Mouse (Mus musculus) small intestine, adult 2 months (tissue): ENCODE data around the gene Il2rb. TPM values are rescaled to one million over a fixed set of nuclear protein-coding genes. Genes with fewer than 3 reads are reported as not detected.

Experiments
- H3K27ac ChIP-seq: fragments of 200-500 bp; 2 replicates; pipeline ENCODE4 v1.5.1; 2012; ENCODE audit warnings: low read depth, low read length, control low read depth, inconsistent platforms; ENCODE audit not compliant: insufficient read depth
- H3K27me3 ChIP-seq: fragments of 200-500 bp; 2 replicates; pipeline ENCODE4 v1.6.1; 2012; ENCODE audit warnings: mild to moderate bottlenecking, moderate library complexity, low read length, inconsistent platforms; ENCODE audit not compliant: control insufficient read depth, insufficient read depth
- H3K36me3 ChIP-seq: fragments of 200-500 bp; 2 replicates; pipeline ENCODE4 v1.6.1; 2012; ENCODE audit warnings: mild to moderate bottlenecking, low read length, control low read depth, inconsistent platforms; ENCODE audit not compliant: control insufficient read depth, insufficient read depth
- H3K4me1 ChIP-seq: fragments of 200-500 bp; 2 replicates; pipeline ENCODE4 v1.6.1; 2012; ENCODE audit warnings: low read length, inconsistent platforms, mixed read lengths; ENCODE audit not compliant: control insufficient read depth, insufficient read depth, insufficient read length
- H3K4me3 ChIP-seq: fragments of 200-500 bp; 2 replicates; pipeline ENCODE4 v1.5.1; 2012; ENCODE audit warnings: low read depth, mild to moderate bottlenecking, control low read depth, inconsistent platforms, low read length, moderate library complexity
- CTCF ChIP-seq: fragments of 200-500 bp; IDR thresholded peaks from 2 replicates; pipeline ENCODE4 v1.5.1; 2012; ENCODE audit warnings: low read depth, mild to moderate bottlenecking, control low read depth, inconsistent platforms, low read length, moderate library complexity, mixed read lengths; ENCODE audit not compliant: insufficient replicate concordance, insufficient read length; ENCODE audit errors: extremely low read depth
- POLR2A ChIP-seq: fragments of 200-500 bp; IDR thresholded peaks from 2 replicates; pipeline ENCODE4 v1.6.1; 2012; ENCODE audit warnings: low read depth, mild to moderate bottlenecking, control low read depth, inconsistent platforms, low read length, moderate library complexity
- WGBS: fragments of 180-500 bp; shearing (Covaris S2); methylation state at CpG from one replicate; pipeline ENCODE4 v1.1.7; 2018; 5-methylcytosine and 5-hydroxymethylcytosine counted together
- polyA plus RNA-seq: library from polyadenylated mRNA; depleted of rRNA; stranded (reverse); fragments of >200 nt; gene quantifications from 2 replicates; pipeline ENCODE4 v1.2.3, GENCODE M21; 2012

The Il2rb gene
- polyA plus RNA-seq, 1 experiment, result 11.8 TPM

DNA sequence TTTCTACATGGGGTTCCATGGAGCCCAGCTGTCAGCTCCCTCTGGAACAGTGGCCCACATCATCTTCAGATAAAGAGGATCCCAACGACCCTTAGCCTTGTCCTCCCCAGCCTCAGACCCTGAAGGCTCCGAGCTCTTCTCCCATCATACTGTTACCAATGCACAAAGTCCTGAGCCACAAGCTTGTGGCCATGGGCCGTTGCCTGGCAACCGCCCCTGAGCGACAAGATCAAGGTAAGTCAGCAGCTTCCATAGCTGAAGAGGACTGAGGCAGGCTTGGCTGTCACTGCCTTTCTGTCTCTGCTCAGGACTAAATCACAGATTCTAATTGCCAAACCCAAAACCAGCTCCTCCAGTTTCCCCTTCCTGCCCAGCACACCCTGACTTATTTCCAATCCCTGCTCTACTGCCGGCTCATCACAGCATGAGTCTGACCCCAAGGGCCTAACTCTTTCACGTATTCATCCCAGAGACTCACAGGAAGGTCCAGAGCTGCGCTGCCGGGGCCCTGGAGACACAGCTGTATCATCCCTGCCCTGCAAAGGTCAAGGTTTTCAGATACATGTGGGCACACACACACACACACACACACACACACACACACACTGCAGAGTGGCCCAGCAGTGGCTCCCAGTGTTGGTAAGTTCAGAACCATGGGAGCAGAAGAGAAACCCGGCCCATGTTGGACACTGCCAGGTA, 40.8 kb upstream of the Il2rb start:
- H3K4me1 ChIP-seq, result peaks cover 29% of the 10 kb centered on the region
- TF ChIP-seq CTCF (no peak), POLR2A (no peak)
- 76% methylated on average over 10 of the region's 10 CpGs for WGBS
- H3K27ac ChIP-seq, result no peak overlapping the region
- no peak overlapping the region for H3K4me3 ChIP-seq
- no peaks in the 10 kb centered on the region for H3K36me3 ChIP-seq
- no peaks in the 10 kb centered on the region for H3K27me3 ChIP-seq

DNA sequence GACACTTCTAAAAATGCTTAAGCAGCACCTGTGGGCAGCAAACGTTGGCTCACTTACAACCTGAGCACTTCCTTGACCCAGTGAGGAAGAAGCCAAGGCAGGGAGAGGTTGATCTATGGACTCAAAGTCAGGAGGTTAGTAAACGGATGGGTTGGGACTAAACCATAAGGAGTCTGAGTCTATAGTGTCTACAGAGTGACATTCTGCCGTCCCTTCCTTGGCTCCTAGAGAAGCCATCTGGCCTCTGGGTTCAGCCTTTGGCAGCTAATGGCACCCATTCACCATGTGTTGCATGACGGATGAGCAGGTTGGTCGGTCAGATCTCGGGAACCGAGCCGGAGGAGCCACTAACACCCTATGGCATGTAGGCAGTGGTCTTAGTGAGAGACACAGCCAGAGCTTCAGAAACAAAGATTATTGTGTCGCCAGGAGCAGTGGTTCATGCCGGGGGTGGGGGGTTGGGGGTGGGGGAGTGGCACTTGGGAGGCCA, 38.3 kb upstream of the Il2rb start:
- no peak overlapping the region for H3K4me3 ChIP-seq
- WGBS, result 42% methylated on average over 10 of the region's 10 CpGs
- TF ChIP-seq POLR2A, result no peak
- no peak for TF ChIP-seq CTCF
- no peaks in the 10 kb centered on the region for H3K27me3 ChIP-seq
- peak overlapping the region; percentile 73 for H3K27ac ChIP-seq
- peaks cover 36% of the 10 kb centered on the region for H3K4me1 ChIP-seq
- H3K36me3 ChIP-seq, result no peaks in the 10 kb centered on the region

DNA sequence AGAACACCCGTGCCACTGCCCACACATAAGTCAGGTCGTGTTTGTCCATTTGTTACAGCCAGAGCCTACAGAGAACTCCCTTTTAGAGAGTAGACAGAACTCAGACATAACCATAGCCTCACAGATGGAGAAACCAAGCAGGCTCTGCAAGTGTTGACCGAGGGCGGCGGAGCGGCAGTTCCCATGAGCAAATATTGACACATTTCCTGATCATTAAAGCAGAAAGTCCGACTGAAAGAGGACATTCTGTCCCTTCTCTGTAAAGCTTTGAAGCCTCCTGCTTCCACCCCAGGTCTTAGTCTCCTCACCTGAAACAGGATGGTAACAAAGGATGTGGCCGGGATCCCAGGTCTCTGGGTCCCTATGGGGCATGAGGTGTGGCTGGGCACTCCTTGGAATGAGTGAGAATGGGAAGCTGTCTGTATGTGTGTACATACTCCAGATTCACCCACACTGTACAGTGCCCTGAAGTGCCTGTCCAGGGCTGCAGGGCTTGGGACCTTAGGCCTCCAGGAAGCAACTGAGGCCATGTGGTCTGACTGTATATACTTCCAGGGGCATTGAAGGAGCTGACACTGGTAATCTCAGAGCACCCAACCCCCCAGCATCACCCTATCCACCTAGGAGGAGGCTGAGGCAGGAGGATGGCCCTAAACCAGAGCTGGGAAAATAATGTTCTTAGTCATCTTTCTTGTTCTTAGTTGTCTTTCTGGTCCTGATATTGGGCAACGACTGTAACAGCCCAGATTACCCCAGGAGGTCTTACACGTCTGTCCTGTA, 37.7 kb upstream of the Il2rb start:
- Histone ChIP-seq H3K4me1 (peaks cover 37% of the 10 kb centered on the region), H3K36me3 (no peaks in the 10 kb centered on the region), H3K4me3 (no peak overlapping the region), H3K27ac (peak overlapping the region; percentile 73), H3K27me3 (no peaks in the 10 kb centered on the region)
- TF ChIP-seq POLR2A (no peak), CTCF (no peak)
- WGBS, result 23% methylated on average over 10 of the region's 10 CpGs

DNA sequence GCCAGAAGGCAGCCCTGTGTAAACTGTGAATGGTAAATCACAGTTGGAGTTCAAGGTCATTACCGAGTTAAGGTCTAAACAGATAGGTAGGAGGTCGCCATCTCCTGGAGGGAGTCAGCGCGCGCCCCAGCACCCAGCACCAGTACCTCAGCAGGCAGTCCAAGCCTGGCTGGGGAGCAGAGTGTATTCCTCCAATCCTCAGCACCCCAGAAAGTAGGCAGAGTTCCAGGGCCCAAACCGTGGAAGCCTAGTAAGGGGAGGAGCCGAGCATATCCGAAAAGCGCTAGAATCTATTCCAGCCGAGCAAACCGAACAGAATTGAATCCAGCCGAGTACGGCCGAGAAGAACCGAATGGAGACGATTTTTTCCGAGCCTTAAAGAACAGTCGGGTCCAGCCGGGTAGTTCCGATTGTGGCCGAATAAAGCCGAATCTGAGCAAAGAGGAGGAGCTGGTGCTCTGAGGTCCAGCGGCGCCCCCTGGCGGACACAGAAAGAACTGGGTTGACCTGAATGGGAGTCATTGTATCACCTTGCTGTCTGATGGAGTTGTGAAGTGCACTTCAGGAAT, 36.9 kb upstream of the Il2rb start:
- WGBS, result under 1% methylated on average over 25 of the region's 25 CpGs
- Histone ChIP-seq H3K27ac (peak overlapping the region; percentile 73), H3K4me1 (peaks cover 37% of the 10 kb centered on the region), H3K27me3 (no peaks in the 10 kb centered on the region), H3K36me3 (no peaks in the 10 kb centered on the region), H3K4me3 (peak overlapping the region; percentile 59)
- TF ChIP-seq POLR2A (no peak; the same call in 1 of the 2 replicates), CTCF (peak; percentile 99)

DNA sequence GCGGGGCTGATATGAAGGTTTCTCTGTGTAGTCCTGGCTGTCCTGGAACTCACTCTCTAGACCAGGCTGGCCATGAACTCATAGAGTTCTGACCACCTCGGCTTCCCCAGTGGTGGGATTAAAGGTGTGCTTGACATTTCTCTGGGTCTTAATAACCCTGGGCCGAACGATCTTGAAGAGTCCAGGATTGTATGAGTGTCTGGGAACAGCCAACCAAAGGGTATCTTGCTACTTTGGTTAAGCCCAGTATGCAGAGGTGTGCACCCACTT, 36.3 kb upstream of the Il2rb start:
- WGBS, result 38% methylated on average over 4 of the region's 4 CpGs
- Histone ChIP-seq H3K4me3 (no peak overlapping the region), H3K36me3 (no peaks in the 10 kb centered on the region), H3K27me3 (no peaks in the 10 kb centered on the region), H3K27ac (peak overlapping the region; percentile 66), H3K4me1 (peaks cover 37% of the 10 kb centered on the region)
- TF ChIP-seq CTCF (no peak), POLR2A (no peak)

DNA sequence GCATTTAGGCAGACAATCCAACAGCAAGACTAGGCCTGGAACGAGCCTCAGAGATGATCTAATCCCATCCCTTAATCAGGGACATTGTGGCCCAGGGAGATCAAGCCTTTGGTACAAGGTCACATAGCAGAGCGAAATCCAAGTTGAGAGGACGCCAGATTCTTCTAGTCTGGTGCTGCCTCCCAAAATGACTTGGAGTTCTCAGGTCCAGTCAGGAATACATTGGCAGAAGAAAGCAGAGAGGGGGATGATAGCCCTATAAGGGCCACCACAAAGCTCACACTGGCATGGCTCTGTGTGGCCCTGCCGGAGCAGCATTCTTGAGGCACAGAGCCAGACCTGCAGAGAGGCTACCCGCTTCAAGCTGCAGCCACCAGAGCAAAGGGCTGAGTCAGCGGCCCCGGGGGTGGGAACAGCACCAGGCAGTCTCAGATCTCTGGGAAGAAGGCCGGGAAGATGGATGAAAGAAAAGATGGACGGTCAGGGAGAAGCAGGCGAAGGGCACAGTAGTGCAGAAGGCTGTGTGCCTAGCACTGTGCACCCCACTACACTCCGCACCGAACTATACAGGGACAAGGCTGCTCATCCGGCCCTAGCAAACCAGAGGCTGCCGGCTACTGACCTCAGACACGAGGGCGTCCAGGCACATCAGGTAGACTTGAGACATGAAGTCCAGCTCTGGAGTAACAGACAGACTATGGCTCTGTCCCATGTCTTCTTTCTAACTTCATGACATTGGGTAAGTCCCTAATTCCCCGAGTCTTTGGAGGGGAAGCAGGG, 35.8 kb upstream of the Il2rb start, which contains the start of gene C1qtnf6:
TSS of gene C1qtnf6 (minus strand) at position 746 of the 780 bp plus-strand sequence.
- Histone ChIP-seq H3K36me3 (no peaks in the 10 kb centered on the region), H3K27ac (peak within 1 kb of the TSS; percentile 73), H3K27me3 (no peaks in the 10 kb centered on the region), H3K4me3 (peak within 1 kb of the TSS; percentile 59), H3K4me1 (peaks cover 37% of the 10 kb centered on the region)
- TF ChIP-seq POLR2A (no peak), CTCF (no peak)
- 72% methylated on average over 17 of the region's 17 CpGs for WGBS
